Mouse (Mus musculus): ENCODE data around the gene Fam43a. TPM values are rescaled to one million over a fixed set of nuclear protein-coding genes. Genes with fewer than 3 reads are reported as not detected.

Gene Fam43a
- total and polyA plus RNA-seq, 3 experiments: 82.1 to 121 (median 106) TPM

GRCm38 (mm10) chr16:30641408-30641807, 41.9 kb downstream of the Fam43a start:
- in situ Hi-C loops (cut with MboI; ENCODE audit: low pct_ligation_motif_present, low pct_unique_long_range_greater_than_20kb, low sequenced_read_pairs) (no loop called here), dilution Hi-C loops (cut with MboI; ENCODE audit: extremely low pct_ligation_motif_present, extremely low pct_unique_long_range_greater_than_20kb, low sequenced_read_pairs) (no loop called here)
- TF ChIP-seq MAX (IDR thresholded peaks at IDR 0.05; ENCODE audit: low read length) (no peak), NRF1 (IDR thresholded peaks at IDR 0.05; ENCODE audit: low read depth, low read length) (no peak), JUN (IDR thresholded peaks at IDR 0.05; ENCODE audit: insufficient read depth, low read depth, low read length) (no peak), UBTF (IDR thresholded peaks at IDR 0.05; ENCODE audit: low read depth, low read length) (no peak), GABPA (IDR thresholded peaks at IDR 0.05; ENCODE audit: insufficient replicate concordance, low read depth, low read length) (no peak), ETS1 (conservative IDR thresholded peaks at IDR 0.05; ENCODE audit: low read depth, low read length) (no peak), SIN3A (IDR thresholded peaks at IDR 0.05; ENCODE audit: low read length) (no peak)
- H3K27ac ChIP-seq (ENCODE audit: insufficient read depth, low read depth): no peak overlapping the region
- peaks cover 24% of the 10 kb centered on the region for H3K9me3 ChIP-seq (replicated peaks; ENCODE audit: low read length)
- H3K4me2 ChIP-seq (ENCODE audit: insufficient read depth, low read depth, poor library complexity, severe bottlenecking): no peak overlapping the region
- H3K27me3 ChIP-seq (replicated peaks): no peaks in the 10 kb centered on the region
- no peak overlapping the region for H3K4me3 ChIP-seq (replicated peaks in 1 of 3; ENCODE audit: low read depth in 2 of 3, low read length in 2 of 3, poor library complexity in 1 of 3)
- H3K4me1 ChIP-seq (ENCODE audit: control insufficient read depth in 1 of 2, insufficient read depth in 2 of 2): peaks cover 11 to 28% of the 10 kb centered on the region in 2 experiments
- DNase-seq (ENCODE audit: extremely low read depth): no peak
- H3K36me3 ChIP-seq (replicated peaks in 1 of 2; ENCODE audit: control insufficient read depth in 1 of 2, insufficient read depth in 1 of 2, low read length in 1 of 2): no peaks in the 10 kb centered on the region
- H3K9ac ChIP-seq (ENCODE audit: insufficient read depth, low read depth): no peak overlapping the region
- H3K79me2 ChIP-seq (replicated peaks; ENCODE audit: control insufficient read depth, extremely low read depth, insufficient read depth, poor library complexity, severe bottlenecking): no peaks in the 10 kb centered on the region

DNA sequence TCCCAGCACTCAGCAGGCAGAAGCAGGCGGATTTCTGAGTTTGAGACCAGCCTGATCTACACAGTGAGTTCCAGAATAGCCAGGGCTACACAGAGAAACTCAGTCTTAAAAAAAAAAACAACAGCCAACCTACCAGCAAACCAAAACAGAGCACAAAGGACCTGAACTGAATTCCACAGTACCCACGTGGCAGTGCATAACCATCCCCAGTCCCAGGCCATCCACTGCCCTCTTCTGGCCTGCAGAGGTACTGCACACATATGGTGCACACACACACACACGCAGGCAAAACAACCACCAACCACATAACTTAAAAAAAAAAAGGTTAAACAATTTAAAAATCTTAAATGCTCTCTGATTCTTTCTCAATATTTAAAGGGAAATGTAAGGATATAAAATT, 42.7 kb downstream of the Fam43a start:
- Histone ChIP-seq H3K79me2 (replicated peaks; ENCODE audit: control insufficient read depth, extremely low read depth, insufficient read depth, poor library complexity, severe bottlenecking) (no peaks in the 10 kb centered on the region), H3K4me1 (ENCODE audit: control insufficient read depth in 1 of 2, insufficient read depth in 2 of 2) (peaks cover 12 to 36% of the 10 kb centered on the region in 2 experiments), H3K4me2 (ENCODE audit: insufficient read depth, low read depth, poor library complexity, severe bottlenecking) (no peak overlapping the region), H3K36me3 (replicated peaks in 1 of 2; ENCODE audit: control insufficient read depth in 1 of 2, insufficient read depth in 1 of 2, low read length in 1 of 2) (no peaks in the 10 kb centered on the region), H3K4me3 (replicated peaks in 1 of 3; ENCODE audit: low read depth in 2 of 3, low read length in 2 of 3, poor library complexity in 1 of 3) (no peak overlapping the region), H3K9me3 (replicated peaks; ENCODE audit: low read length) (peaks cover 24% of the 10 kb centered on the region), H3K27me3 (replicated peaks) (no peaks in the 10 kb centered on the region), H3K9ac (ENCODE audit: insufficient read depth, low read depth) (no peak overlapping the region), H3K27ac (ENCODE audit: insufficient read depth, low read depth) (no peak overlapping the region)
- in situ Hi-C loops (cut with MboI; ENCODE audit: low pct_ligation_motif_present, low pct_unique_long_range_greater_than_20kb, low sequenced_read_pairs): no loop called here
- DNase-seq (ENCODE audit: extremely low read depth): no peak
- dilution Hi-C loops (cut with MboI; ENCODE audit: extremely low pct_ligation_motif_present, extremely low pct_unique_long_range_greater_than_20kb, low sequenced_read_pairs): no loop called here
- TF ChIP-seq ELF1 (IDR thresholded peaks at IDR 0.05; ENCODE audit: low read depth, low read length) (no peak), RCOR1 (conservative IDR thresholded peaks at IDR 0.05; ENCODE audit: low read depth, low read length) (no peak), SMC3 (IDR thresholded peaks at IDR 0.05; ENCODE audit: low read depth, low read length) (peak; percentile 60), ZKSCAN1 (IDR thresholded peaks at IDR 0.05; ENCODE audit: borderline replicate concordance, low read depth, low read length) (no peak), USF1 (IDR thresholded peaks at IDR 0.05; ENCODE audit: low read depth, low read length) (no peak), ZMIZ1 (IDR thresholded peaks at IDR 0.05; ENCODE audit: low read depth, low read length) (no peak), PAX5 (IDR thresholded peaks at IDR 0.05; ENCODE audit: low read length) (no peak), UBTF (IDR thresholded peaks at IDR 0.05; ENCODE audit: low read depth, low read length) (no peak), USF2 (conservative IDR thresholded peaks at IDR 0.05; ENCODE audit: low read depth, low read length) (no peak), JUN (IDR thresholded peaks at IDR 0.05; ENCODE audit: insufficient read depth, low read depth, low read length) (no peak), RAD21 (IDR thresholded peaks at IDR 0.05; ENCODE audit: low read depth, low read length) (peak; percentile 29), MAZ (IDR thresholded peaks at IDR 0.05; ENCODE audit: low read depth, low read length) (no peak), CTCF (conservative IDR thresholded peaks at IDR 0.05 in 1 of 2, IDR thresholded peaks at IDR 0.05 in 1 of 2; ENCODE audit: low read depth in 2 of 2, low read length in 2 of 2) (peak in 1 of 2 experiments; percentile 45; a peak in 2 of 4 replicates)

Measured in CH12.LX (cell line).